Mouse (Mus musculus) C2C12 (cell line): ENCODE results near the gene Kif13a.

Experiments
- CEBPB ChIP-seq: IDR thresholded peaks from one replicate; pipeline ENCODE4 v1.6.1; 2011; ENCODE audit warnings: low read depth, mild to moderate bottlenecking, control low read depth, moderate library complexity
- CTCF ChIP-seq: IDR thresholded peaks from one replicate; pipeline ENCODE4 v1.5.1; 2011; ENCODE audit not compliant: control insufficient read depth, insufficient read depth, insufficient read length
- MAX ChIP-seq: IDR thresholded peaks from one replicate; pipeline ENCODE4 v1.6.1; 2011; ENCODE audit warnings: mild to moderate bottlenecking, control low read depth
- MYOD1 ChIP-seq: IDR thresholded peaks from one replicate; pipeline ENCODE4 v1.6.1; 2011; ENCODE audit warnings: low read depth; ENCODE audit not compliant: control insufficient read depth, insufficient read length
- MYOG ChIP-seq: IDR thresholded peaks from one replicate; pipeline ENCODE4 v1.6.1; 2011; ENCODE audit not compliant: control insufficient read depth, insufficient read length; ENCODE audit errors: extremely low read depth
- USF1 ChIP-seq: IDR thresholded peaks from one replicate; pipeline ENCODE4 v1.6.1; 2011; ENCODE audit warnings: low read depth, mild to moderate bottlenecking, control low read depth, moderate library complexity

DNA sequence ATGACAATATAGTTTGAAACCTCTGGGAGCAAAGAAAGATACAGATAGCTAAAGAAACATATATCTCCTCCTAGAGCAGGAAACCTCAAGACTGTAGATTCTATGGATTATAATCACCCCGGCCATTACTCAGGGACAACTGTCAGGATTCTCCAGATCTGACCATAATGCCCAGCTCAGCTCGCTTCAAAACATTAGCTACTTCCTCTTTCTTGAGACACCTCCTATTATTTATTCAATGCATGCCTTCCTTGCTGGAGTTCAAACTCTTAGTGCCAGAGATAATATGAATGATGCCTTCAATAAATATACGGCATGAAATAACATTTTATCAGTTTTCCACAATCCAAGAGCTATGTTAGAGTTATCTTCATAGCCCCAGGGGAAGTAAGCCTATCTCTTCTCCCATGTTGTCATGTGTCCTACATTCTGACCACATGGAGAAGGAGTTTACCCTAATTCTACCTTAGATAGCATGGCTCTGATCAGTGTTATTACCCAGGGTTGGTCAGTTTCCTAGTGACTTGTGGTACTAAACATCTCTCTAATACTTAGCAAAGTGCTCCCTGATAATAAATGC is 66.4 kb downstream of the Kif13a start:
- no peak for TF ChIP-seq CTCF
- TF ChIP-seq MAX, result no peak
- TF ChIP-seq CEBPB, result no peak
- no peak for TF ChIP-seq MYOG
- TF ChIP-seq USF1, result no peak
- no peak for TF ChIP-seq MYOD1
